Mouse (Mus musculus): ENCODE data around the gene Abca9. TPM values are rescaled to one million over a fixed set of nuclear protein-coding genes. Genes with fewer than 3 reads are reported as not detected.

Gene Abca9
- polyA plus RNA-seq, 1 experiment from 2014 or later = 3.4 TPM

Other genes with a start within 250 kb of the Abca9 start
- 0.63 and 0.72 TPM in 2 replicates for gene Abca8b, start 172.4 kb downstream of the Abca9 start, polyA plus RNA-seq (2014; fragmentation: Nextera tagmentation; extraction: Ambion mirVana)
- not detected in 2 replicates for gene Abca8a, start 72.2 kb downstream of the Abca9 start, polyA plus RNA-seq (2014; fragmentation: Nextera tagmentation; extraction: Ambion mirVana)
- gene Abca6, start 83.6 kb upstream of the Abca9 start, polyA plus RNA-seq (2014; fragmentation: Nextera tagmentation; extraction: Ambion mirVana) = 0.19 and 0.55 TPM in 2 replicates
- gene Abca5, start 169.5 kb upstream of the Abca9 start, polyA plus RNA-seq (2014; fragmentation: Nextera tagmentation; extraction: Ambion mirVana) = 2.3 and 3.8 TPM in 2 replicates
- 39.1 and 42.2 TPM in 2 replicates for gene Map2k6, start 230.9 kb upstream of the Abca9 start, polyA plus RNA-seq (2014; fragmentation: Nextera tagmentation; extraction: Ambion mirVana)